Mouse (Mus musculus): ENCODE results near the gene Upk3bl. TPM values are rescaled to one million over a fixed set of nuclear protein-coding genes. Genes with fewer than 3 reads are reported as not detected.
A peak's percentile ranks its signal among the peaks of the same experiment; 100 is the strongest.

Upk3bl gene
- total and polyA plus RNA-seq, 3 experiments: not detected

GRCm38 (mm10) chr5:136078136-136078535 lies 23.8 kb downstream of the Upk3bl start:
- Histone ChIP-seq H3K4me3 (ENCODE audit: control insufficient read depth in 1 of 2, insufficient read depth in 1 of 2, low read depth in 2 of 2, low read length in 2 of 2) (no peak overlapping the region), H3K27me3 (ENCODE audit: control insufficient read depth in 1 of 2, insufficient read depth in 2 of 2, low read length in 2 of 2) (no peaks in the 10 kb centered on the region), H3K79me2 (ENCODE audit: control insufficient read depth, insufficient read depth, low read length, poor library complexity) (no peaks in the 10 kb centered on the region), H3K9ac (ENCODE audit: control insufficient read depth, low read depth, low read length, poor library complexity, severe bottlenecking) (no peak overlapping the region), H3K36me3 (ENCODE audit: control insufficient read depth in 1 of 2, insufficient read depth in 2 of 2, low read length in 2 of 2) (peaks cover 0 to 6% of the 10 kb centered on the region in 2 experiments; a peak in 2 of 4 replicates), H3K4me1 (ENCODE audit: control insufficient read depth in 1 of 2, insufficient read depth in 2 of 2, low read length in 2 of 2) (peaks cover 5 to 18% of the 10 kb centered on the region in 2 experiments), H3K9me3 (replicated peaks; ENCODE audit: insufficient read depth, low read length) (no peaks in the 10 kb centered on the region), H3K27ac (ENCODE audit: control insufficient read depth, low read depth, low read length) (no peak overlapping the region)
- peak; percentile 31 for DNase-seq (ENCODE audit: low read depth, low spot score)
- no peak for TF ChIP-seq MAFK (IDR thresholded peaks at IDR 0.05; ENCODE audit: borderline replicate concordance, low read depth, low read length)
- no peak for TF ChIP-seq GABPA (IDR thresholded peaks at IDR 0.05; ENCODE audit: low read depth, low read length)
- TF ChIP-seq MYB (IDR thresholded peaks at IDR 0.05; ENCODE audit: low read depth, low read length): peak; percentile 51; the same call in 1 of the 2 replicates
- no peak for TF ChIP-seq ELF1 (IDR thresholded peaks at IDR 0.05; ENCODE audit: low read depth, low read length)
- no peak for TF ChIP-seq POLR2AphosphoS2 (IDR thresholded peaks at IDR 0.05; ENCODE audit: low read length)
- TF ChIP-seq UBTF (IDR thresholded peaks at IDR 0.05; ENCODE audit: borderline replicate concordance, insufficient read depth, low read depth, low read length): no peak
- TF ChIP-seq EP300 (IDR thresholded peaks at IDR 0.05; ENCODE audit: low read depth in 1 of 2, low read length in 2 of 2): peak; percentile 8 to 43; a peak in 1 of 4 replicates
- TF ChIP-seq GATA1 (IDR thresholded peaks at IDR 0.05; ENCODE audit: low read depth, low read length): 0 out of 2 replicates have a peak, but pooled peaks have one; percentile 7

- Histone ChIP-seq H3K27ac (ENCODE audit: control insufficient read depth, low read depth, low read length) (no peak overlapping the region), H3K9ac (ENCODE audit: control insufficient read depth, low read depth, low read length, poor library complexity, severe bottlenecking) (no peak overlapping the region), H3K27me3 (ENCODE audit: control insufficient read depth in 1 of 2, insufficient read depth in 2 of 2, low read length in 2 of 2) (no peaks in the 10 kb centered on the region), H3K4me3 (ENCODE audit: control insufficient read depth in 1 of 2, insufficient read depth in 1 of 2, low read depth in 2 of 2, low read length in 2 of 2) (no peak overlapping the region), H3K4me1 (ENCODE audit: control insufficient read depth in 1 of 2, insufficient read depth in 2 of 2, low read length in 2 of 2) (peaks cover 4 to 17% of the 10 kb centered on the region in 2 experiments), H3K36me3 (ENCODE audit: control insufficient read depth in 1 of 2, insufficient read depth in 2 of 2, low read length in 2 of 2) (peaks cover 0 to 3% of the 10 kb centered on the region in 2 experiments; a peak in 2 of 4 replicates), H3K79me2 (ENCODE audit: control insufficient read depth, insufficient read depth, low read length, poor library complexity) (no peaks in the 10 kb centered on the region), H3K9me3 (replicated peaks; ENCODE audit: insufficient read depth, low read length) (no peaks in the 10 kb centered on the region)
- DNase-seq (ENCODE audit: low read depth, low spot score): peak; percentile 66
- TF ChIP-seq E2F4 (IDR thresholded peaks at IDR 0.05; ENCODE audit: borderline replicate concordance, low read depth, low read length) (no peak), ZC3H11A (IDR thresholded peaks at IDR 0.05; ENCODE audit: low read depth, low read length) (no peak), HCFC1 (IDR thresholded peaks at IDR 0.05; ENCODE audit: low read depth, low read length) (no peak), POLR2AphosphoS2 (IDR thresholded peaks at IDR 0.05; ENCODE audit: low read length) (no peak), MAZ (IDR thresholded peaks at IDR 0.05; ENCODE audit: low read depth, low read length) (no peak), ZKSCAN1 (IDR thresholded peaks at IDR 0.05; ENCODE audit: low read depth, low read length) (no peak), SMC3 (IDR thresholded peaks at IDR 0.05; ENCODE audit: low read depth, low read length) (peak; percentile 50), BHLHE40 (IDR thresholded peaks at IDR 0.05; ENCODE audit: borderline replicate concordance, low read depth, low read length) (no peak), MAX (IDR thresholded peaks at IDR 0.05; ENCODE audit: low read length) (no peak), CHD2 (IDR thresholded peaks at IDR 0.05; ENCODE audit: low read length) (no peak), EP300 (IDR thresholded peaks at IDR 0.05; ENCODE audit: low read depth in 1 of 2, low read length in 2 of 2) (no peak), MYC (IDR thresholded peaks at IDR 0.05; ENCODE audit: low read depth, low read length) (no peak), MEF2A (IDR thresholded peaks at IDR 0.05; ENCODE audit: extremely low read depth, insufficient replicate concordance, low read depth, low read length, poor library complexity, severe bottlenecking) (no peak), RAD21 (IDR thresholded peaks at IDR 0.05; ENCODE audit: low read depth, low read length) (peak; percentile 24), SIN3A (IDR thresholded peaks at IDR 0.05; ENCODE audit: low read length) (no peak), TBP (IDR thresholded peaks at IDR 0.05; ENCODE audit: low read depth, low read length) (no peak), NRF1 (IDR thresholded peaks at IDR 0.05; ENCODE audit: insufficient read depth, low read depth, low read length, poor library complexity, severe bottlenecking) (no peak), NELFE (IDR thresholded peaks at IDR 0.05; ENCODE audit: low read depth, low read length) (no peak), ELF1 (IDR thresholded peaks at IDR 0.05; ENCODE audit: low read depth, low read length) (no peak), CHD1 (IDR thresholded peaks at IDR 0.05; ENCODE audit: low read depth, low read length) (no peak), POLR2AphosphoS5 (IDR thresholded peaks at IDR 0.05; ENCODE audit: borderline replicate concordance, low read depth, low read length) (no peak), CTCF (IDR thresholded peaks at IDR 0.05 in 2 of 3, conservative IDR thresholded peaks at IDR 0.05 in 1 of 3; ENCODE audit: control insufficient read depth in 1 of 3, insufficient read depth in 1 of 3, low read depth in 2 of 3, low read length in 3 of 3, poor library complexity in 1 of 3, severe bottlenecking in 1 of 3) (peak; percentile 40 to 80 (median 72)), USF1 (IDR thresholded peaks at IDR 0.05; ENCODE audit: low read depth, low read length) (no peak), MYB (IDR thresholded peaks at IDR 0.05; ENCODE audit: low read depth, low read length) (no peak)
These were observed 28.1 kb downstream of the Upk3bl start for GRCm38 (mm10) chr5:136082345-136082744.

Data from MEL (cell line).